Mouse (Mus musculus) Patski (cell line): ENCODE measurements around the gene Duxbl2. TPM values are rescaled to one million over a fixed set of nuclear protein-coding genes. Genes with fewer than 3 reads are reported as not detected.

Experiments used
- polyA plus RNA-seq: library from polyadenylated mRNA; unstranded; gene quantifications from one replicate; pipeline ENCODE4 v1.2.3, GENCODE M21; 2021

The Duxbl2 gene
- polyA plus RNA-seq, 1 experiment from 2014 or later, result not detected

Other genes starting within 250 kb of the Duxbl2 start
- not detected for gene Plac9a, start 215.2 kb upstream of the Duxbl2 start, polyA plus RNA-seq
- gene Tmem254a, start 190.7 kb upstream of the Duxbl2 start, polyA plus RNA-seq, result 7.4 TPM
- gene Cphx1, start 180.0 kb upstream of the Duxbl2 start, polyA plus RNA-seq, result 0.06 TPM
- gene Duxbl1, start 139.8 kb upstream of the Duxbl2 start, polyA plus RNA-seq, result not detected
- gene Gm9780, start 75.6 kb upstream of the Duxbl2 start, polyA plus RNA-seq, result not detected
- 36.1 TPM for gene Tmem254c, start 51.0 kb upstream of the Duxbl2 start, polyA plus RNA-seq
- gene Cphx2, start 36.8 kb upstream of the Duxbl2 start, polyA plus RNA-seq, result not detected
- not detected for gene Cphx3, start 36.1 kb upstream of the Duxbl2 start, polyA plus RNA-seq
- not detected for gene Plac9b, start 64.1 kb downstream of the Duxbl2 start, polyA plus RNA-seq
- 25.8 TPM for gene Tmem254b, start 88.7 kb downstream of the Duxbl2 start, polyA plus RNA-seq
- gene Duxbl3, start 139.6 kb downstream of the Duxbl2 start, polyA plus RNA-seq, result not detected